Mouse (Mus musculus): ENCODE measurements around the gene Adgrg3.

DNA sequence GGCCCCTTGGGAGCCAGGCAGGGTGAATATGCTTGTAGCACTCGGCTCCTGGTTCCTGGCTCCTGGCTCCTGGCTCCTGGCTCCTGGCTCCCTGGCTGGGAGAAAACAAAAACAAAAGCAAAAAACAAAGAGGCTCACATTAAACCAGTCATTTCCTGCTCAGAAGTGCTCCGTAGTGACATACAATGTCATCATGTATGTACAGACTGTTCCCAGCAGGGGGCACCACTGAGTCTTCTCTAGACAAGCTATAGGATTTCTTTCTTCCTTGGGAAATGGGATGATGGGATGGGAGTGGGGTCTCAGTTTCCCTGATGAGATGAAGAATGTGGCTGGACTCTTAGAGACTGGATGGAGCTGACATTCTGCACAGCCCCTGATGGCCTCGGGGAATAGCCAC lies 50.1 kb downstream of the Adgrg3 start:
- TF ChIP-seq CTCF (IDR thresholded peaks at IDR 0.05; ENCODE audit: low read depth, low read length) (peak; percentile 30; the same call in 1 of the 2 replicates), GATA1 (IDR thresholded peaks at IDR 0.05; ENCODE audit: borderline replicate concordance, low read length) (no peak), TAL1 (conservative IDR thresholded peaks at IDR 0.05; ENCODE audit: low read depth, low read length) (no peak)
